Mouse (Mus musculus): ENCODE measurements around the gene Ahsg. TPM values are rescaled to one million over a fixed set of nuclear protein-coding genes. Genes with fewer than 3 reads are reported as not detected.
"Not testable (repeated sequence)": the region's sequence is repeated elsewhere in the genome, so short reads cannot be mapped to it uniquely, and the experiment has no call there.

The Ahsg gene
- polyA plus RNA-seq, 1 experiment from 2014 or later: 2.2 TPM

GRCm38 (mm10) chr16:22939120-22939695 lies 48.1 kb downstream of the Ahsg start:
- no peak overlapping the region for H3K9ac ChIP-seq (ENCODE audit: low read depth, low read length)
- no peaks in the 10 kb centered on the region for H3K4me1 ChIP-seq (ENCODE audit: control insufficient read depth, insufficient read depth, low read length)
- H3K4me3 ChIP-seq (ENCODE audit: low read depth, low read length): no peak overlapping the region
- H3K36me3 ChIP-seq (ENCODE audit: control insufficient read depth, insufficient read depth, low read length): no peaks in the 10 kb centered on the region
- no peak overlapping the region for H3K4me2 ChIP-seq
- no peak for ATAC-seq (replicated peaks; ENCODE audit: insufficient number of reproducible peaks, low FRiP score, low TSS enrichment)
- 69% methylated on average over 8 of the region's 8 CpGs for WGBS (ENCODE audit: insufficient replicate concordance)
- no peaks in the 10 kb centered on the region for H3K27me3 ChIP-seq (ENCODE audit: control insufficient read depth, insufficient read depth, low read length)
- no peak overlapping the region for H3K27ac ChIP-seq (ENCODE audit: low read depth, low read length)
- no peaks in the 10 kb centered on the region for H3K9me3 ChIP-seq (replicated peaks; ENCODE audit: control insufficient read depth, low read length)

GRCm38 (mm10) chr16:22941825-22942476 lies 50.9 kb downstream of the Ahsg start:
- not testable (repeated sequence) for H3K27me3 ChIP-seq (ENCODE audit: control insufficient read depth, insufficient read depth, low read length); H3K4me1 ChIP-seq (ENCODE audit: control insufficient read depth, insufficient read depth, low read length); H3K4me2 ChIP-seq; H3K27ac ChIP-seq (ENCODE audit: low read depth, low read length); H3K9me3 ChIP-seq (replicated peaks; ENCODE audit: control insufficient read depth, low read length); ATAC-seq (replicated peaks; ENCODE audit: insufficient number of reproducible peaks, low FRiP score, low TSS enrichment); H3K9ac ChIP-seq (ENCODE audit: low read depth, low read length); H3K36me3 ChIP-seq (ENCODE audit: control insufficient read depth, insufficient read depth, low read length); H3K4me3 ChIP-seq (ENCODE audit: low read depth, low read length)

- 85% methylated on average over 2 of the region's 2 CpGs for WGBS (ENCODE audit: insufficient replicate concordance)
- Histone ChIP-seq H3K4me1 (ENCODE audit: control insufficient read depth, insufficient read depth, low read length) (no peaks in the 10 kb centered on the region), H3K9me3 (replicated peaks; ENCODE audit: control insufficient read depth, low read length) (no peaks in the 10 kb centered on the region), H3K4me3 (ENCODE audit: low read depth, low read length) (no peak overlapping the region), H3K9ac (ENCODE audit: low read depth, low read length) (no peak overlapping the region), H3K27me3 (ENCODE audit: control insufficient read depth, insufficient read depth, low read length) (no peaks in the 10 kb centered on the region), H3K27ac (ENCODE audit: low read depth, low read length) (no peak overlapping the region), H3K4me2 (no peak overlapping the region), H3K36me3 (ENCODE audit: control insufficient read depth, insufficient read depth, low read length) (no peaks in the 10 kb centered on the region)
- no peak for ATAC-seq (replicated peaks; ENCODE audit: insufficient number of reproducible peaks, low FRiP score, low TSS enrichment)
Observed at GRCm38 (mm10) chr16:22947371-22947770, 56.3 kb downstream of the Ahsg start.

Other genes with a start within 250 kb of the Ahsg start
- 0.38 and 0.44 TPM in 2 replicates for gene Dgkg, start 234.1 kb upstream of the Ahsg start, polyA plus RNA-seq (2014; fragmentation: Nextera tagmentation; extraction: Ambion mirVana)
- 0.24 TPM in 1 of 2 replicates, not detected in the other for gene Crygs, start 79.7 kb upstream of the Ahsg start, polyA plus RNA-seq (2014; fragmentation: Nextera tagmentation; extraction: Ambion mirVana)
- gene Tbccd1, start 33.6 kb upstream of the Ahsg start, polyA plus RNA-seq (2014; fragmentation: Nextera tagmentation; extraction: Ambion mirVana): 16.7 and 19.2 TPM in 2 replicates
- 130 and 148 TPM in 2 replicates for gene Dnajb11, start 33.4 kb upstream of the Ahsg start, polyA plus RNA-seq (2014; fragmentation: Nextera tagmentation; extraction: Ambion mirVana)
- gene Fetub, start 27.1 kb downstream of the Ahsg start, polyA plus RNA-seq (2014; fragmentation: Nextera tagmentation; extraction: Ambion mirVana): 0.19 TPM in 1 of 2 replicates, not detected in the other
- gene Hrg, start 59.8 kb downstream of the Ahsg start, polyA plus RNA-seq (2014; fragmentation: Nextera tagmentation; extraction: Ambion mirVana): not detected in 2 replicates
- not detected in 2 replicates for gene Kng2, start 138.2 kb downstream of the Ahsg start, polyA plus RNA-seq (2014; fragmentation: Nextera tagmentation; extraction: Ambion mirVana)
- gene Kng1, start 166.6 kb downstream of the Ahsg start, polyA plus RNA-seq (2014; fragmentation: Nextera tagmentation; extraction: Ambion mirVana): 0.24 and 2.1 TPM in 2 replicates
- 205 and 223 TPM in 2 replicates for gene Eif4a2, start 216.2 kb downstream of the Ahsg start, polyA plus RNA-seq (2014; fragmentation: Nextera tagmentation; extraction: Ambion mirVana)
- 106 and 117 TPM in 2 replicates for gene Rfc4, start 236.5 kb downstream of the Ahsg start, polyA plus RNA-seq (2014; fragmentation: Nextera tagmentation; extraction: Ambion mirVana)

All from heart, embryonic 11.5 days (tissue).